Mouse (Mus musculus) lung, adult 2 months (tissue): Measurements from ENCODE around the gene Hist1h3b.

ENCODE experiments used
- CTCF ChIP-seq: fragments of 200-500 bp; IDR thresholded peaks from 2 replicates; pipeline ENCODE4 v1.5.1; 2011; ENCODE audit warnings: mild to moderate bottlenecking, low read length, control low read depth; ENCODE audit not compliant: insufficient read depth
- POLR2A ChIP-seq: fragments of 200-500 bp; IDR thresholded peaks from 2 replicates; pipeline ENCODE4 v1.6.1; 2011; ENCODE audit warnings: low read depth, mild to moderate bottlenecking, control low read depth, low read length, borderline replicate concordance; ENCODE audit errors: extremely low read depth

DNA sequence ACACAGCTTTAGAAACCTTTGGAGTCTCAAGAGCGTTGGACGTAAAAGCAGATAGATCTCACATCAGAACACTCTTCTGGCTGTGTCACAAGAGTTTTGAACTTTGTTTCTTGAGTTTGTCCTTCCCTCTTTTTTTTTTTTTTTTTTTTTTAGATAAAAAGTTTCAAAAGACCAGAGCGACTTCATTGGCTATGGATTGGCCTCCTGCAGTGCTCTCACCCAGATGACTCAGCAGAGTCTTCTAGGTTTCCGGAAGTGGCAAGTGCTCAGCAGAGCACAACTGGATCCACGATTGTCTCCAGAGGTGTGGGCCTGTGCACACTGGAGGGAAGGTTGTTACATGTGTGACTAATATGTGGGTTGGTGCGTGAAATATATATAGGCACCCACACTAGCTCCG lies 26.3 kb downstream of the Hist1h3b start:
- TF ChIP-seq POLR2A = no peak
- no peak for TF ChIP-seq CTCF
